In genomic region chr8:123630058-123630457, GRCm38 (mm10) we compare ENCODE assay signal across 11 mouse cellular contexts. TPM values are rescaled to one million over a fixed set of nuclear protein-coding genes. Genes with fewer than 3 reads are reported as not detected.
DNase-seq lines count a peak whose midpoint lies in the region; ATAC-seq lines count a peak whose summit lies in the region.
"Had no signal": no experiment of that assay in that cellular context is flagged by ENCODE, and none has a peak within 500 bp of the region (broad histone marks: within the 10 kb centered on the region; RNA-seq: fewer than 3 reads in every experiment).

No protein-coding gene starts in this region.

- H3K36me3 ChIP-seq in hindbrain, embryonic 12.5 days, result no peaks in the 10 kb centered on the region
- no peaks in the 10 kb centered on the region for H3K36me3 ChIP-seq in hindbrain, embryonic 10.5 days
- no peaks in the 10 kb centered on the region for H3K36me3 ChIP-seq in embryonic facial prominence, embryonic 13.5 days
- H3K36me3 ChIP-seq in hindbrain, embryonic 15.5 days, result no peaks in the 10 kb centered on the region
- H3K36me3 ChIP-seq in midbrain, embryonic 16.5 days (ENCODE audit: control insufficient read depth, insufficient read depth, low read length), result no peaks in the 10 kb centered on the region

- intact Hi-C loops in left cerebral cortex, postnatal 36 days (cut with DNase I), result no loop called here

- no peak overlapping the region for H3K9ac ChIP-seq in hindbrain, embryonic 12.5 days
- no peak overlapping the region for H3K9ac ChIP-seq in embryonic facial prominence, embryonic 13.5 days
- no peak overlapping the region for H3K9ac ChIP-seq in hindbrain, embryonic 15.5 days
- no peak overlapping the region for H3K9ac ChIP-seq in midbrain, embryonic 16.5 days (ENCODE audit: low read depth, low read length)

- no peak overlapping the region for H3K27ac ChIP-seq in hindbrain, embryonic 12.5 days
- H3K27ac ChIP-seq in hindbrain, embryonic 10.5 days, result no peak overlapping the region
- no peak overlapping the region for H3K27ac ChIP-seq in embryonic facial prominence, embryonic 13.5 days
- H3K27ac ChIP-seq in hindbrain, embryonic 15.5 days (replicated peaks), result no peak overlapping the region
- no peak overlapping the region for H3K27ac ChIP-seq in midbrain, embryonic 16.5 days (ENCODE audit: low read length)

- peaks cover 14% of the 10 kb centered on the region for H3K4me1 ChIP-seq in hindbrain, embryonic 12.5 days
- H3K4me1 ChIP-seq in hindbrain, embryonic 10.5 days (replicated peaks), result peaks cover 16% of the 10 kb centered on the region
- peaks cover 24% of the 10 kb centered on the region for H3K4me1 ChIP-seq in embryonic facial prominence, embryonic 13.5 days
- peaks cover 17% of the 10 kb centered on the region for H3K4me1 ChIP-seq in hindbrain, embryonic 15.5 days (replicated peaks)
- H3K4me1 ChIP-seq in midbrain, embryonic 16.5 days (ENCODE audit: control insufficient read depth, insufficient read depth, low read length), result peaks cover 10% of the 10 kb centered on the region

- no peak for ATAC-seq in hindbrain, embryonic 12.5 days (ENCODE audit: low FRiP score)
- ATAC-seq in embryonic facial prominence, embryonic 13.5 days (ENCODE audit: insufficient number of reproducible peaks, insufficient read depth, low FRiP score, low TSS enrichment, low read depth), result no peak
- no peak for ATAC-seq in hindbrain, embryonic 15.5 days (ENCODE audit: low FRiP score, low read depth)
- ATAC-seq in midbrain, embryonic 16.5 days, result no peak

- H3K27me3 ChIP-seq in hindbrain, embryonic 12.5 days, result peaks cover 33% of the 10 kb centered on the region
- H3K27me3 ChIP-seq in hindbrain, embryonic 10.5 days (ENCODE audit: insufficient read depth, poor library complexity, severe bottlenecking), result peaks cover 65% of the 10 kb centered on the region
- H3K27me3 ChIP-seq in embryonic facial prominence, embryonic 13.5 days, result peaks cover 42% of the 10 kb centered on the region
- peaks cover 24% of the 10 kb centered on the region for H3K27me3 ChIP-seq in hindbrain, embryonic 15.5 days
- H3K27me3 ChIP-seq in midbrain, embryonic 16.5 days (ENCODE audit: control insufficient read depth, insufficient read depth, low read depth, low read length), result peaks cover 9% of the 10 kb centered on the region

- H3K9me3 ChIP-seq in hindbrain, embryonic 12.5 days (replicated peaks), result no peaks in the 10 kb centered on the region
- no peaks in the 10 kb centered on the region for H3K9me3 ChIP-seq in hindbrain, embryonic 10.5 days
- H3K9me3 ChIP-seq in embryonic facial prominence, embryonic 13.5 days, result no peaks in the 10 kb centered on the region
- no peaks in the 10 kb centered on the region for H3K9me3 ChIP-seq in hindbrain, embryonic 15.5 days
- no peaks in the 10 kb centered on the region for H3K9me3 ChIP-seq in midbrain, embryonic 16.5 days (replicated peaks; ENCODE audit: control insufficient read depth, low read length, poor library complexity, severe bottlenecking)
- H3K9me3 ChIP-seq: megakaryocyte, embryonic 14.5 days had no signal

- 50% methylated on average over 10 of the region's 10 CpGs for WGBS in hindbrain, embryonic 12.5 days
- WGBS in hindbrain, embryonic 10.5 days, result 59% methylated on average over 10 of the region's 10 CpGs
- 47% methylated on average over 10 of the region's 10 CpGs for WGBS in embryonic facial prominence, embryonic 13.5 days
- WGBS in hindbrain, embryonic 15.5 days, result 46% methylated on average over 10 of the region's 10 CpGs
- WGBS in midbrain, embryonic 16.5 days, result 53% methylated on average over 10 of the region's 10 CpGs

- no peak for DNase-seq in hindbrain, embryonic 10.5 days (ENCODE audit: low spot score)
- DNase-seq in spleen, adult 12 weeks (ENCODE audit: low spot score), result no peak
- no peak for DNase-seq in left cerebral cortex, postnatal 36 days (ENCODE audit: low spot score in 2 of 2)
- no peak for DNase-seq in urinary bladder, postnatal 36 days (ENCODE audit: low spot score in 2 of 2)
- DNase-seq: gastrocnemius, postnatal 14 days; kidney, postnatal 14 days had no signal

- peak overlapping the region; percentile 27 for H3K4me2 ChIP-seq in hindbrain, embryonic 12.5 days (replicated peaks)
- peak overlapping the region; percentile 53 for H3K4me2 ChIP-seq in embryonic facial prominence, embryonic 13.5 days
- H3K4me2 ChIP-seq in hindbrain, embryonic 15.5 days, result peak overlapping the region; percentile 47
- H3K4me2 ChIP-seq in midbrain, embryonic 16.5 days (ENCODE audit: low read length), result peak overlapping the region; percentile 43; the same call in 1 of the 2 replicates

- H3K4me3 ChIP-seq in hindbrain, embryonic 12.5 days, result no peak overlapping the region
- H3K4me3 ChIP-seq in hindbrain, embryonic 10.5 days, result no peak overlapping the region
- peak overlapping the region; percentile 24; the same call in 1 of the 2 replicates for H3K4me3 ChIP-seq in embryonic facial prominence, embryonic 13.5 days
- H3K4me3 ChIP-seq in hindbrain, embryonic 15.5 days, result no peak overlapping the region
- H3K4me3 ChIP-seq in midbrain, embryonic 16.5 days (ENCODE audit: low read depth, low read length), result no peak overlapping the region; the same call in 1 of the 2 replicates
- H3K4me3 ChIP-seq: megakaryocyte, embryonic 14.5 days had no signal

RNA-seq across cellular contexts. Expression of gene Rhou, which starts 23.7 kb away (rescaled TPM):
- 11.2 and 11.6 TPM in 2 replicates for polyA plus RNA-seq in hindbrain, embryonic 12.5 days (2016; fragmentation: Nextera tagmentation; extraction: Ambion mirVana)
- polyA plus RNA-seq in hindbrain, embryonic 10.5 days (2016; fragmentation: Nextera tagmentation; extraction: Ambion mirVana), result 6.7 and 7.5 TPM in 2 replicates
- polyA plus RNA-seq in embryonic facial prominence, embryonic 13.5 days (2015; fragmentation: Nextera tagmentation; extraction: Ambion mirVana), result 6.9 and 8.3 TPM in 2 replicates
- 10.5 and 11.9 TPM in 2 replicates for polyA plus RNA-seq in hindbrain, embryonic 15.5 days (2015; fragmentation: Nextera tagmentation; extraction: Ambion mirVana)
- polyA plus RNA-seq in midbrain, embryonic 16.5 days (2015; fragmentation: Nextera tagmentation; extraction: Ambion mirVana), result 10.1 and 13.2 TPM in 2 replicates
- total RNA-seq in left cerebral cortex, postnatal 36 days (2021), result 10 to 100 TPM; 41.6 to 49.0 TPM
